ENCODE assay signal across 1 mouse cellular context in the genomic region with DNA sequence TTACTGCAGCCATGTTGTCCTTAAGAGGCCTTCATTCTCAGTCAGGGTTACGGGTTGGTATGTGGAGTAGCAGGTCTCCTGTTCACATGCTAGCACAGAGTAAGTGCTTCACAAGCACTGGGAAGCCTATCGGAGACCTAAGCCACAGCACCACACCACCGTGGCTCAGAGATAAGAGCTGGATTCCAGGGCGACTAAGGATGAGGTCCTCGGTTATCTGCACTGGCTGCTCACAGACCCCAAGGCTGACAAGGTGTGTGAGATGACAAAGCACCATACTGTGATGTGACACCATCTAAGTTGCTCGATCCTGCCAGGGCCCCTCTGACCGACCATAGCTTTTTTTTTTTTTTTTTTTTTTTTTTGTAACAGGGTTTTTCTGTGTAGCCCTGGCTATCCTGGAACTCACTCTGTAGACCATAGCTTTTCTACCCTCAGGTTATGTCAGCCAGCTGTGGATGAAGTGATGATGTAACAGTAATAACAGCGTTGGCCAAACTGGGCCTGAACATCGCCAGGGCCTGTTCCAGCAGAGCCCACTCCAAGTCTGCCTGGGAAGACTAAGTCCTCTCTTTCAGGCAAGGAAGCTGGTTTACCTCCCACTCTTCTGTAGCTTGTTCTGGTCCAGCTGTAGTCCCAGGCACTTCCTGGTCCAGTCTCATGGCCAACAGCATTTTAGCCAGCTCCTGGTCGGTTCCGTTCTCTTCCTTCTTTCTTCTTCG.
TF ChIP-seq lines count a peak whose summit lies in the region.

No protein-coding gene starts in this region.

TF ChIP-seq in MEL, 35 proteins besides CTCF, POLR2A, EP300 and RAD21 (continued from another document):
- TF ChIP-seq MYC (IDR thresholded peaks at IDR 0.05; ENCODE audit: low read depth, low read length), result peak; percentile 77
- TF ChIP-seq USF2 (IDR thresholded peaks at IDR 0.05; ENCODE audit: borderline replicate concordance in 1 of 2, insufficient read depth in 1 of 2, low read depth in 1 of 2, low read length in 2 of 2), result no peak
- 0 out of 2 replicates have a peak, but pooled peaks have one; percentile 17 for TF ChIP-seq MAX (IDR thresholded peaks at IDR 0.05; ENCODE audit: low read length)
- no peak for TF ChIP-seq ZKSCAN1 (IDR thresholded peaks at IDR 0.05; ENCODE audit: low read depth, low read length)
- peak; percentile 21; the same call in 1 of the 2 replicates for TF ChIP-seq BHLHE40 (IDR thresholded peaks at IDR 0.05; ENCODE audit: borderline replicate concordance, low read depth, low read length)
- TF ChIP-seq E2F4 (IDR thresholded peaks at IDR 0.05; ENCODE audit: borderline replicate concordance, low read depth, low read length), result no peak
- TF ChIP-seq KAT2A (conservative IDR thresholded peaks at IDR 0.05; ENCODE audit: low read depth, low read length), result no peak
- TF ChIP-seq MXI1 (IDR thresholded peaks at IDR 0.05; ENCODE audit: low read depth, low read length), result peak; percentile 55; the same call in 1 of the 2 replicates
- no peak for TF ChIP-seq GABPA (IDR thresholded peaks at IDR 0.05; ENCODE audit: low read depth, low read length)
- TF ChIP-seq CHD1 (IDR thresholded peaks at IDR 0.05; ENCODE audit: low read depth, low read length), result no peak
